Mouse (Mus musculus) neural tube, embryonic 14.5 days (tissue): ENCODE measurements around the gene Cacnb3. TPM values are rescaled to one million over a fixed set of nuclear protein-coding genes. Genes with fewer than 3 reads are reported as not detected.

ENCODE experiments used
- ATAC-seq: fragments of 200-750 bp; cut with Nextera tagmentation; 2 replicates; pipeline ENCODE4 v1.8.0; 2017; ENCODE audit warnings: low read depth, mild to moderate bottlenecking, moderate TSS enrichment, moderate library complexity
- H3K27ac ChIP-seq: fragments of 300-500 bp; sonication (generic); 2 replicates; pipeline ENCODE4 v1.5.1; 2014; ENCODE audit warnings: low read depth, mild to moderate bottlenecking, control low read depth, low read length, moderate library complexity, mixed read lengths
- H3K27me3 ChIP-seq: fragments of 300-500 bp; sonication (generic); 2 replicates; pipeline ENCODE4 v1.6.1; 2014; ENCODE audit warnings: low read length; ENCODE audit not compliant: control insufficient read depth, insufficient read depth
- H3K36me3 ChIP-seq: fragments of 300-500 bp; sonication (generic); 2 replicates; pipeline ENCODE4 v1.6.1; 2014; ENCODE audit warnings: low read length, mixed read lengths; ENCODE audit not compliant: control insufficient read depth, insufficient read depth
- H3K4me1 ChIP-seq: fragments of 300-500 bp; sonication (generic); 2 replicates; pipeline ENCODE4 v1.6.1; 2014; ENCODE audit warnings: low read length; ENCODE audit not compliant: control insufficient read depth, insufficient read depth
- H3K4me2 ChIP-seq: fragments of 300-500 bp; sonication (generic); 2 replicates; pipeline ENCODE4 v1.6.1; 2014; ENCODE audit warnings: mild to moderate bottlenecking, low read depth, low read length, control low read depth
- H3K4me3 ChIP-seq: fragments of 300-500 bp; sonication (generic); 2 replicates; pipeline ENCODE4 v1.5.1; 2014; ENCODE audit warnings: low read depth, low read length, control low read depth, mixed read lengths
- H3K9ac ChIP-seq: fragments of 300-500 bp; sonication (generic); replicated peaks from 2 replicates; pipeline ENCODE4 v1.6.1; 2014; ENCODE audit warnings: low read depth, mild to moderate bottlenecking, control low read depth, low read length, mixed read lengths
- H3K9me3 ChIP-seq: fragments of 300-500 bp; sonication (generic); 2 replicates; pipeline ENCODE4 v1.6.1; 2016; ENCODE audit warnings: low read length; ENCODE audit not compliant: control insufficient read depth
- WGBS: fragments of 180-500 bp; shearing (Covaris S2); extraction: QIAGEN DNeasy Blood & Tissue Kit; methylation state at CpG from one replicate; pipeline ENCODE4 v1.1.7; 2014; 5-methylcytosine and 5-hydroxymethylcytosine counted together
- polyA plus RNA-seq: library from polyadenylated mRNA; unstranded; fragments of >200 nt; fragmentation: Nextera tagmentation; extraction: Ambion mirVana; gene quantifications from 2 replicates; pipeline ENCODE4 v1.2.1, GENCODE M21; 2014

The Cacnb3 gene
- polyA plus RNA-seq, 1 experiment from 2014 or later: 84.9 TPM

DNA sequence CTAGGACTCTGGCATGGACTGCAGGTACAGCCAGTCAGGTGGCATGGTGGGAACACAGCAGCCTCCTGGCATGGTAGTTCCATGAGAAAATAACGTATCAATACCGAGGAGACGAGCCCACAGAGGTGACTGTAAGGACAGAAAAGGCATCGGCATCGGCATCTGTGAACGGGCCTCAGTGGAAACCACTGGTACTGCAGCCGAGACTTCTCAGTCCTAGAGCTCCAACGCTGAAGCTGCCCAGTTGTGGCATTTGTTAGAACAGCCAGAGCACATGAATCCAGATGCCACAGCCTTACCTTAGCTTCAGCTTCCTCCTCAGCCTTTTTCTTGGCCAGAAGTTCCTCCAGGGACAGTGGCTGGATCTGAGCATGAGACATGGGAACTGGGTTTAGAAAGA lies 21.5 kb downstream of the Cacnb3 start:
- Histone ChIP-seq H3K4me3 (no peak overlapping the region), H3K9me3 (no peaks in the 10 kb centered on the region), H3K9ac (no peak overlapping the region), H3K27me3 (no peaks in the 10 kb centered on the region), H3K36me3 (peaks cover 75% of the 10 kb centered on the region), H3K4me1 (no peaks in the 10 kb centered on the region), H3K27ac (no peak overlapping the region), H3K4me2 (no peak overlapping the region)
- 94% methylated on average over 8 of the region's 8 CpGs for WGBS
- ATAC-seq: no peak

DNA sequence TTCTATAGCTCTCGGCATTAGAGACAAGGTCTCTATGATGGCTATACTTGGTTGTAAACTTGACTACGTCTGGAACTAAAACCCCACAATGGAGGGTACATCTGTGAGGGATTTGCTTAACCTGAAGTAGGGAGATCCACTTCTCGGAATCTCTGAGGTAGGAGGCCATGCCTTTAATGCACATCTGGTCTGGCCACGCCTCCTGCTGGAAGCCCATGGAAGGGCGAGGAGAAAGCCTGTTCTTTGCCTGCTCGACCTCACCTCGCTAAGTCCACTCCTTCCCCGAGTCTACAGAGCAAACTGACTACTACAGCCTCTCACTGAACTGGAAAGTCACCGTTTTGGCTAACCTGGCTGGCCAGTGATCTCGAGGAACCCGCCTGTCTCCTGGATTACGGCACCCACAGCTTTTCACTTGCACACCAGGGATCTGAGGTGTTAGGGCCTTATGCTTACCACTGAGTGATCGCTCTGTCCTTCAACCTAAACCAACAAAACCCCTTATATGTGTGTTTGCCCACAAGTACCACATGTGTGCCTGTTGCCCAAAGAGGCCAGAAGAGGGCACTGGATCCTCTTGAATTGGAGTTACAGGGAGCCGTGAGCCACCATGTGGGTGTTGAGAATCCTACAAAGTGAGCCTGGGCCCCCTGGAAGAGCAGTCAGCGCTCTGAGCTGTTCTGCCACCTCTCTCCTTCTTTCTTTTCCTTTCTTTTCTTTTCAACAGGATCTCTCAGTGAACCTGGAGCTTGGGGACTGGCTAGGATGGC lies 26.5 kb downstream of the Cacnb3 start:
- H3K27ac ChIP-seq: no peak overlapping the region
- no peaks in the 10 kb centered on the region for H3K27me3 ChIP-seq
- no peak overlapping the region for H3K4me2 ChIP-seq
- ATAC-seq: no peak
- no peak overlapping the region for H3K9ac ChIP-seq
- H3K36me3 ChIP-seq: peaks cover 41% of the 10 kb centered on the region
- H3K4me3 ChIP-seq: no peak overlapping the region
- WGBS: 87% methylated on average over 15 of the region's 15 CpGs
- no peaks in the 10 kb centered on the region for H3K9me3 ChIP-seq
- H3K4me1 ChIP-seq: peaks cover 5% of the 10 kb centered on the region; the same call in 1 of the 2 replicates

DNA sequence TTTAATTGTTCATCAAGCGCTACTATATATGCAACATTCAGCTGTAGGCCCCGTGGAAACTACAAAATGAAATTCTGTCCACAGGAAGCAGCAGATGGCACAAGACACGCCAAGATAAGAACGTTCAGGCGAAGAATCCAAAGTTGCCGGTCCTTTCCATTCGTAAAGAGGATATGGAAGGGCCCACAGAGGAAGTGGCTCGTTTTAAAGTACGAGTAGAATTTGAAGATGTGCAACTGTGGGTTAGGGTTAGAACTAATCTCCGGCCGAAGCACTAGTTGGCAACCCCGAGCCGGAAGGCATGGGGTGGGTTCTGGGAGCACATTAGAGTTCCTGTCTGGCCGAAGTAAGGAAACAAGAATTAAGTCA lies 31.5 kb downstream of the Cacnb3 start:
- H3K27me3 ChIP-seq: no peaks in the 10 kb centered on the region
- ATAC-seq: no peak
- peaks cover 5% of the 10 kb centered on the region; the same call in 1 of the 2 replicates for H3K4me1 ChIP-seq
- 2% methylated on average over 14 of the region's 14 CpGs for WGBS
- H3K9me3 ChIP-seq: no peaks in the 10 kb centered on the region
- H3K36me3 ChIP-seq: peaks cover 10% of the 10 kb centered on the region
- peak overlapping the region; percentile 83 for H3K27ac ChIP-seq
- peak overlapping the region; percentile 81 for H3K9ac ChIP-seq
- H3K4me3 ChIP-seq: peak overlapping the region; percentile 80
- H3K4me2 ChIP-seq: peak overlapping the region; percentile 68

DNA sequence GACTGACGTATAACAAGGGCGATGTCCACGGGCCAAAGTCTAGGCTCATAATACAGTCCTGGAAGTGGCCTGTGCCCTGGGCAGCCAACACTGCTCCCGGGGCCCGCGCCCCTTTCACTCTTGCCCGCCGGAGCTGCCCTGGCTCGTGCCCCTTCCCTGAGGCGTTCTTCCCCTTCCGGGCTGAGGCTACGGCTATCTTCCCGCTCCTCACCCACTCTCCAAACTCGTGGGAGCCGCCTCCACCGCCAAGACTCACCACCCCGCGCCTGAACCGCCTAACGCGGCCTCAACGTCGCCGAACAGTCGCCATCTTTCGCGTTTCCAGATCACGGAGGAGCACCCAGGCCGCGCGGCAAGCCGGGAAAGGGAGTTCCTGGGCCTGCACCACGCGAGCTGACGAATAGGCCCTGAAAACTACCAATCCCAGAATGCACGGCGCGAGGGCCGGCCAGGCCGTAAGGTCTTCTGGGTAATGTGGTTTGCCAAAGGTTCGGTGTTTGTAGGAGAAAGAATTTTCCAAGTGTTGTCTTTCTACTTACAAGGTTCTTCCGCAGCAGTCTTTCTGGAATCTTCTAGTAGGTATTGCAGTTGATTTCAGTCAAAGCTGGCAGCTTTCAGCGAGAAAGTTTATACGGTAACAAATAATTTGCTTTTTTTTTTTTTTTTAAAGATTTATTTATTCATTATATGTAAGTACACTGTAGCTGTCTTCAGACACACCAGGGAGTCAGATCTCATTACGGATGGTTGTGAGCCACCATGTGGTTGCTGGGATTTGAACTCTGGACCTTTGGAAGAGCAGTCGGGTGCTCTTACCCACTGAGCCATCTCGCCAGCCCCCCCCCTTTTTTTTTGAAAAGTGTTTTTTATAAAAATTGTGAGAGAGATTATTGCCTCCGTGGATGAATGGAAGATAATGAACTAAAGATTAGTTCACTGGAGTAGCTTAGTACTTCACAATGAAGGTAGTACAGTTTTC lies 32.2 kb downstream of the Cacnb3 start, which contains the start of gene Ddx23:
TSS of gene Ddx23 (minus strand) at position 328 of the 979 bp plus-strand sequence.
- 4% methylated on average over 47 of the region's 48 CpGs for WGBS
- peak; percentile 98 for ATAC-seq

DNA sequence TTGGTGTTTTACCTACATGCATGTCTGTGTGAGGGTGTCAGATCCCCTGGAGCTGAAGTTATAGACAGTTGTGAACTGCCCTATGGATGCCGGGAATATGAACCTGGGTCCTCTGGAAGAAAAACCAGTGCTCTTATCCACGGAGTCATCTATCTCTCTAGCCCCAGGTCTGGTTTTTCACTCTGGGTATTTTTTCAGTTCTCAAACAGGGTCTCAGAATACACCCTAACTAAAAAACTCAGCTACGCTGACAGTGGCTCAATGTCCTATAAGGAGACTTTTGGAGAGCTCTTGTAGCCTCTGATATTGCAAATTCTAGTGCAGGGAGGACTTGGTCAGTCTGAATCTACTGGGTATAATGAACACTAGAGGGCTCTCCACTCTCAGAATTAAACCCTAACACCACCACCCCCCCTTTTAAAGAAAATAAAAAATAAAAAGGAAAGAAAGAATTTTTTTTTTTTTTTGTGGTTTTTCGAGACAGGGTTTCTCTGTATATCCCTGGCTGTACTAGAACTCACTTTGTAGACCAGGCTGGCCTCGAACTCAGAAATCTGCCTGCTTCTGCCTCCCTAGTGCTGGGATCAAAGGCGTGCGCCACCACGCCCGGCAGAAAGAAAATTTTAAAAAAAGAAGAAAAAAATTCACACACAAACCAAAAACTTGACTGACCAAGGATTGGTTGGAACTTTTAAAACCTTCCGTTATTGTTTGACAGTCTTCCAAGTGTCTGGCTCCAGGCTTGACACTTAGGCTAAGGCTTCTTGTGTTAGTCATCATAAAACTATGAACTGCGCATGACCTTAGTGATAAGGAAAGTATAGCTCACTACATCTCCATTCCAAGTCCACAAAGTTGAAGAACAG lies 33.6 kb downstream of the Cacnb3 start:
- no peak for ATAC-seq
- no peaks in the 10 kb centered on the region for H3K9me3 ChIP-seq
- 85% methylated on average over 11 of the region's 11 CpGs for WGBS

More for the DNA sequence above, 32.2 kb downstream of the Cacnb3 start, which contains the start of gene Ddx23:
- peaks cover 5% of the 10 kb centered on the region; the same call in 1 of the 2 replicates for H3K4me1 ChIP-seq
- peak within 1 kb of the TSS; percentile 80 for H3K4me3 ChIP-seq
- H3K27ac ChIP-seq: peak within 1 kb of the TSS; percentile 83
- H3K27me3 ChIP-seq: no peaks in the 10 kb centered on the region
- 0 out of 2 replicates have a peak, but pooled peaks cover 5% of the 10 kb centered on the region for H3K36me3 ChIP-seq
- no peaks in the 10 kb centered on the region for H3K9me3 ChIP-seq
- H3K9ac ChIP-seq: peak within 1 kb of the TSS; percentile 81
- peak within 1 kb of the TSS; percentile 68 for H3K4me2 ChIP-seq

DNA sequence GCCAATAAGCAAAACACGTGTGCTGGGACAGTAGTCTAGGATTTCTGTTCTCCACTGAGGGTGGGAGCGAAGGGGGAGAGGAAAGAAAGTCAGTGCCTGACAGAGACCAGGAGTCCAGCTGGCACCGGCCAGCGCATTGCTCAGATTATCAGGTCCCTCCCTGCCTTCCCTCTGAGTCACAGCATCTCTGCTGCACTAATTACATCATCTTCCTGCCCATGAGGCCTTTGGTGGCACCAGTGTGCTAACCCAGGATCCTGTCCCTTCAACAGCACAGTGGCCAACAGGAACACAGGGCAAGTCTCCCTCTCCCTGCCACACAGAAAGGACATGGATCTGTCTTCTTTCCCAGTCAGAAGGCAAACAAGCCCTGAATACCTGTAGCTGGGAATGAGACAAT lies 42.0 kb downstream of the Cacnb3 start:
- ATAC-seq: no peak
- Histone ChIP-seq H3K36me3 (no peaks in the 10 kb centered on the region), H3K4me1 (peaks cover 21% of the 10 kb centered on the region; the same call in 1 of the 2 replicates), H3K9ac (no peak overlapping the region), H3K27me3 (no peaks in the 10 kb centered on the region), H3K9me3 (no peaks in the 10 kb centered on the region), H3K4me2 (no peak overlapping the region), H3K4me3 (no peak overlapping the region), H3K27ac (no peak overlapping the region)
- 86% methylated on average over 4 of the region's 4 CpGs for WGBS

More for the DNA sequence above, 33.6 kb downstream of the Cacnb3 start:
- no peaks in the 10 kb centered on the region for H3K36me3 ChIP-seq
- H3K4me1 ChIP-seq: peaks cover 5% of the 10 kb centered on the region; the same call in 1 of the 2 replicates
- H3K27ac ChIP-seq: no peak overlapping the region
- no peak overlapping the region for H3K4me2 ChIP-seq
- H3K27me3 ChIP-seq: no peaks in the 10 kb centered on the region
- H3K4me3 ChIP-seq: no peak overlapping the region
- H3K9ac ChIP-seq: no peak overlapping the region

DNA sequence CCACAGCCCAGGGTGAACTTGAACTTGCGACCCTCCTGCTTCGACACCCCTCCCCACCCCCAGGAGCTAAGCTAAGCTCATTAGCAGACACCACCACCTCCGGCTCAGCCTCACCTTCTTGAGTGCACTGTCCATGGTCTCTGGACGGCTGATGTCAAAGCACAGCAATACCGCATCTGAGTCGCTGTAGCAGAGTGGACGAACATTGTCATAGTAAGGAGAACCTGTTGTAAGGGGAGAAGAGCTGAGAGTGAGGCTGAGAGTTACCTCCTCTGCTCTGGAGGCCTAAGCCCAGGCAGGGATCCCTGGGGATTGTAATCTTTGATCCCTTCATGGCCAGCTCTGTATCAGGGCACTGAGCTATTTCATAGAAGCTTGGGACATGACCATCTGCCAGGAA lies 43.1 kb downstream of the Cacnb3 start:
- H3K4me1 ChIP-seq: peaks cover 21% of the 10 kb centered on the region; the same call in 1 of the 2 replicates
- H3K9ac ChIP-seq: no peak overlapping the region; the same call in 1 of the 2 replicates
- no peaks in the 10 kb centered on the region for H3K36me3 ChIP-seq
- no peaks in the 10 kb centered on the region for H3K27me3 ChIP-seq
- 83% methylated on average over 7 of the region's 7 CpGs for WGBS
- H3K9me3 ChIP-seq: no peaks in the 10 kb centered on the region
- peak overlapping the region; percentile 97; the same call in 1 of the 2 replicates for H3K4me2 ChIP-seq
- no peak for ATAC-seq
- no peak overlapping the region for H3K4me3 ChIP-seq
- peak overlapping the region; percentile 3 for H3K27ac ChIP-seq

DNA sequence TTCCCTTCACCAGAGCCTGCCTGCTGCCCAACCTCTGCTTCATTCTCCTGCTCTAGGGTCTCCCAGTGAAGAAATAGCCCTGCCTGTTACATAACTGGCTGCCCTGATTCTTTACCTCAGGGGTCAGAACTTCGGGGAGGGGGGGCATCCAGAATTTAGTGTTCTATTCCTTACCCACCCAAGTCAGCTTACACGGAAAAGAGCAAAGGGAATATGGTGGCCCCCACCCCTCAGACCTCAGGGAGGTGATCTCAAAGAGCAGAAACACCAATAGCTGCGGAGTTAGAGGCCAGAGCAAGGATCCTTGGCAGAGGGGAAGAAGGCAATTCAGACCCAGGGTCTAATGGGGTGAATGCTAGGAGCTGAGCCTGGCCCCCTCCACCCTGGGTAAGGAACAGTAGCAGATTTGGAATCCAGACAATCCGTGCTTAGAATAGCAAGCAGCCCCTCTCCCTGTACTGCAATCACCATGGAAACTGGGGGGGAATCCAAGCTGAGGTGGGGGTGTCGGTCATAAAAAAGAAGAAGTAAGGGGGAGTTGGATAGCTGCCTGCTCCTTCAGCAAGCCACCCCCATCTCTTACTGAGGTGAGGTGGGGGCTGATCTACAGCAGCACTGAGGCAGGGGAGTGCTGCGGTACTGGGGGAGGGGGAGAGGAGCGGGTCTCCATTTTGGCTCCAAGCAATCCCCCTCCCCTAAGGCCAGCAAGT lies 43.8 kb downstream of the Cacnb3 start:
- Histone ChIP-seq H3K4me1 (peaks cover 21% of the 10 kb centered on the region; the same call in 1 of the 2 replicates), H3K9me3 (no peaks in the 10 kb centered on the region), H3K4me3 (peak overlapping the region; percentile 40), H3K4me2 (peak overlapping the region; percentile 97), H3K27ac (peak overlapping the region; percentile 44), H3K27me3 (no peaks in the 10 kb centered on the region), H3K9ac (peak overlapping the region; percentile 25), H3K36me3 (no peaks in the 10 kb centered on the region)
- ATAC-seq: peak; percentile 64
- WGBS: 7% methylated on average over 7 of the region's 7 CpGs
